Mouse (Mus musculus) right cerebral cortex, adult 2 months (tissue): ENCODE measurements around the gene Dbi.

ENCODE experiments used
- DNase-seq, 2 experiments: peaks; one replicate each; pipeline ENCODE4 v3.0.0; 2021 to 2022; ENCODE audit warnings: low spot score in 2 of 2

The Dbi gene

DNA sequence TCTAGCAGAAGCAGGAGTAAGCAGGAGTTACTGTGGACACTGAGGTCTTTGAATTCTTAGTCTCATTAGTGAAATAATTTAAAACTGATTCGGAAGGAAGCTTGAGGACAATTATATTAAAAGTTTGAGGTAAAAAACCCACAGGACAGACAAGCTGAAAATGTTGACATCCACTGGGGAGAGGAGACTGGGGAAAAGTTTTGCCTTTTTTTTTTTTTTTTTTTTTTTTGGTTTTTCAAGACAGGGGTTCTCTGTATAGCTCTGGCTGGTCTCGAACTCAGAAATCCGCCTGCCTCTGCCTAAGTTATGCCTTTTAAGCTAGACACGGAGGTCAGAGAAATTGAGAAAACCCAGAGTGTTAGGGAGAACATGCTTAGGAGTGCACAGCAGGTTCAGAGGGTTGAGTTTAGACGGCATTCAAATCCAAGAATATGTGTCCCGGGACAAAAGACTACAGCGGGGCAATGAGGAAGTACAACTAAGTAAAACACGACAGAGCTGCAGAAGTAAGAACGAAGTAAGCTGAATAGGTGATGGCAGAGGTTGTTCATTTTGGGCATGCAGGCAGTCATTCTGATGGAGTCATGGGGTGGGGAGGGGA, 1.2 kb upstream of the Dbi start:
- DNase-seq, result no peak

DNA sequence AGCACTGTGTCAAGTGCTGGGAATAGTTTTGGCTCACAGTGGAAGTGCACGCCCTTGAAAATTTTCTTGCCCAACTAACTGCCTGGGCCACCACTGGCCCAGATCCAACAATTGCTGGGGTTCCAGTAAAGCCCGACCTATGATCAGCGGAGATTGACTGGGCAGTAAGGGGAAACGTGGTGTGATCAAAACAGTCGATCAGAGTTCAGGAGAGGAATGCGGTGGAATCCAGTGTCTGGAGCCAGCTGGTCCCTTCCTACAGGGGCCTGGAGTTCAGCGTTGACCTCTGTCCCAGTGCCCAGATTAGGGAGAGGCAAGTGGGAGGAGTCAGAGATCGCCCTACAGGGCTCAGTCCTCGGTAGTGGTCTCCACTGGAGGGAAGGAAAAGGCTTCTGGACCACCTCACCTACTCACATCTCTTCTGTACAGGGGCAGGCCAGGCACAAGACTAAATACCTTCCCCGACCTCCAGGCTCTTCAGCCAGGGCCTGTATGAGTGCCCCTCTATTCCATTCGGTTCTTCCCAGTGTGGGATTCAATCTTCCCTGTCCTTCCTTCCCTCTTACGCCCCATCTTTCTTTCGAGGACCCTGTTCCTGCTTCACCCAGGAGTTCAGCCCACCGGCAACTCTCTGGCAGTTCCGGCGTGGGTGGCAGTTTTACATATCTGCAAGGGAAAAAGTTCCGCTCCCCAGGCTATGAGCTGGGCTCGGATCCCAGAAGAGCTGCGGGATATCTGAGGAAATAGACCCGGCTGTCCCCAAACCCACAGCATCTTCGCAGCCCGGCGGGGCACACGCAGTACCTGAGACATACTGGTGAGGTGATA, 523 bp downstream of the Dbi start:
- DNase-seq, result no peak

DNA sequence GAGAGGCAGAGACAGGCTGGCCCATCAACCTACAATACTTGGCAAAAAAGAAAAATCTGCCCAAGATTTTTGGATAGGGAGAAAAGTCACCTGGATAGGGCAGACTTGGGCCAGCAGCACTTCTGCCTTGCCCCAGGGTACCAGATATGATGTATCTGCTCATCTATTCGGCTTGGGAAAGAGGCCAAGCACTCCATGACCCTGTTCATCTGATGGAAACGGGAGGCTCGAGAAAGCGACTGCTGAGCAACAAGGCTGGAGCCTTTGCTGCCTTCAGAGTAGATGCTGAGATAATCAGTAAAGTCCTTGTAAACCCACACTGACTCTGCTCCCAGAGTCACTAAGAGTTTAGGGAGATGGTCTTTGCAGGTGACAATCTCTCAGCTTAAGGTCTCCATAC, 1.5 kb downstream of the Dbi start:
- DNase-seq, result no peak

DNA sequence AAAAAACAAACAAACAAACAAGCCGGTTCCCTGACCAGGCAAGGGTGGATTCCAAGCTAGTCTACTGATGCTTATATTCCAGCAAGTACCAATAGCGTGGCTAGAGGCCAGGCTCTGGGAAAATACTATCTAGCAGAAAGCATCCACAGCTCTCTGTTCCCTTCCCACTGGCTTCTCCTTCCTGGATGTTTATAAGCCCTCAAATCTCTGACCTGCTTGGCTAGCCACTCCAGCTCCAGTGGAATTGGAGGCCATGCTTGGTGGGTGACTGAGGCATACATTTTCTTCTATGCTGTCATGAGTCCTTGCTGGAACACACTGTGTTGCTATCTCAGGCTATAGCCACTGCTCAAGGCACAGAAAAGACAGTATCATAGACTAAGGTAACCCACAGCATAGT, 2.0 kb downstream of the Dbi start:
- no peak for DNase-seq

DNA sequence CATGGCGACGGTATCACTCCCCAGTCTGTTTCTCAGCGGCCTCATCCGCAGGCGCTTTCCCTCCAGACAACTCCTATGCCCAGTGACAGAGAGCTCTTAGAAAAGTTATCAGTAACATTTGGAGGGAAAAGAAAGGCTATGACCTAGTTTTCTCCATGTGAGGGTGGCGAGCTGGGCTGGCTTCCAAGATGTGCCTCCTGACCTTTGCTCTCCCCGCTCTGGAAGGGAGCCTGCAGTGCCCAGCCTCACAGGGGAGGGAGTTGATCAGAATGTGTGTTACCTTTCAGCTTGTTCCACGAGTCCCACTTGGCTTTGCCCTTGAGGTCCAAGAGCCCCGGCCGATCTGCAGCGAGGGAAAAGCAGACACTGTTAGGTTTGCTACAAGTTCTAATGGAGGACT, 4.8 kb downstream of the Dbi start:
- no peak for DNase-seq

DNA sequence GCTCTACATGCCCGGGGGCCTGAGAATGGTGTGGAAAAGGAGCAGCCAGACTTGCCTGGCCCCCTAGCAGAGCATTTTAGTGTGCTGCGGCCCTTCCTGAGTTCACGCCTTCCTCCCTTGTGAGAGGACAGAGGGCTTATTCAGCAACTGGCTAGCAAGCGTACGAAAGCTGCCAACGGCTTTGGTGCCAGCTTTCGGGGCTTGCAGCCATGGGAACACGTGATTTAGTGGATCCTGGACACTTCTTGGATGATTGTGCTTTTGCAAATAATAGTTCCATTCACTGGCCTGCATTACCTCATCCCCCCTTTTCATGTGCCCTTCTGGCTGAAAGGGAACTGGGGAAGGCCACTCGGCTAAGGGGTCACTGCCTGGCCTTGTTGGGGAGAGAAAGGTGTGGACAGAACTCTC, 5.2 kb downstream of the Dbi start:
- peak; percentile 70 to 83 for DNase-seq

DNA sequence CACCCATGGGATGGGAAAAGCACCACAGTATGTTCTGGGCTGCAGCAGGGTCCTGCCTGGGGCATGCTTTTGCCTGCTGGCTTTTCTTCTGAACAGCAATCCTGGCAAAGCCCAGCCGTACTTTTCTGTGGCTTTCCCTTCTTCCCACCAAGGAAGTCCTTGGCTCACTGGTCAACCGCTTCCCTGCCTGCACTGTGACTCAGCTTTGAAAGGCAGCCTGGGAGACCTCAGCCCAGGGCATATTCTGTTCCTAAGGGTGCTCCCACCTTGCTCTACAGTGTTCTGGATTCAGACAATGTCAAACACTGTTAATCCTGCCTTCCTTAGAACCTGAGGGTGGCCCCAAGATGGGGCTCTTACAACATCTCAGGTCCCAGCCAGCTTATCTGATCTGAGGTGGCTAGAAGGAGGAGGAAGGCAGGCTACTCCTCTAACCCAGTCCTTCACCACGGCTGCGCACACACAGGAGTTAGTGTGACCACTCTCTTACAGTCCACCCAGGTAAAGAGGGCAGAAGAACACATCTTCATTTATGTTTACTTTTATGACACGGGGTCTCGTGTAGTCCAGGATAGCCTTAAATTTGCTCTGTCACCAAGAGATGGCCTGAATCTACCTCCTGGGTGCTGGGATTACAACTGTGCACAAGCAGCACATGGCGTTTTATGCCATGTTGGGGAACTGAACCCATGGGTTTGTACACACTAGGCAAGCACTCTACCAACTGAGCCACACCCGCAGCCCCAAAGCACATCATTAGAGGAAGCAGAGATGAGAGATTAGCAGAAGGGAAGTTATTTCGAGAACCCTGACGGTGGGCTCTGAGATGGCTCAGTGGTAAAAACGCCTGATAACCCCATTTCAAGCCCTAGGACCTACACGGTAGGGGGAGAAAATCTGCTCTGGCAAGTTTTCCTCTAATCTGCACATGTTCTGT, 8.4 kb downstream of the Dbi start:
- no peak for DNase-seq

DNA sequence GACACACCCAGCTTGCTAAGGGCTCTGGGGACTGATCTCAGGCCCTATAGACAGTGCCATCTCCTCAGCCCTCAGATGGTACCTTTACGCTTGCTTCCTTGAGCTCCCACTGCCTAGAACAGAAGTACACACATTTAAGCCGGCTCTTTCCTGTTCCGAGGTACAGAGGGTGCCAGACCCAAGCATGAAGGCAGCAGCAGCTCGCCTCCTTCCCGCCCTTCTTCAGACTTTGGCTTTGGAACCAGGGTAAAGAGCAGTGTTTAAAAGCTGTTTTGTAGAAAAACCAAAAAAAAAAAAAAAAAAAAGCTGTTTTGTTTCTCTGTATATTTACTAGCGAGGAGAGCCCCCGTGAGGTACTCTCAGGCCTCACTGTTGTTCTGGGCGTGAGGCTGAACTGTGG, 9.1 kb downstream of the Dbi start:
- no peak for DNase-seq

DNA sequence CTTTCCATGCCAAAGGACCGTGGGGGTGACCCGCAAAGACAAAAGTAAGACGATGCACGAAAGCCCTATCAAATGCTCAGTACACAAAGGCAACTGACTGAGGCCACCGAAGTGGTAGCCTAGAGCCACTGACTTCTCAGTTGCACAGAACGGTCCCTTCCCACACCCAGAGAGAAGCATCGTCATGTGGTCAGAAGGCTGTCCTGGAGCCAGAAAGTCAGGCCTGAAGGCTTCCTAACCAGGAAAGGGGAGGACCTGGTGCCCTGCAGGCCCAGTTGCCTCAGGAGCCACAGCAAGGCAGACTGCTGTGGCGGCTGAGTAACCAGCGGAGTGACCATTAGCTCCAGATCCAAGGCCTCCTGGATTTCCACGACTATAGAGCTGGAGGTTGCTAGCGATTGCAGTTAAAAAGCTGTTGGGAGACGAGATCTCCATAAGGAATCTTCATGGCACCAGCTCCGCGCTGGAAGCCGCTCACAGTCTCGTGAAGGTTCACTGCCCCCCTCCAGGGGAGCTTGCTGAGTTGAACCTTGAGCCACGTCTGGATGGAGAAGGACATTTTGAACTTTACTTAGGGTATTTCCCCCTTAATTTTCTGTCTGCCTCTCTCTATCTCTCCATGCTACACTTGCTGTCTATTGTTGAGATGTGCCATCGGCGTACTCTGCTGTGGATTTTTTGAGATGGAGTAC, 11.0 kb downstream of the Dbi start:
- DNase-seq, result no peak

DNA sequence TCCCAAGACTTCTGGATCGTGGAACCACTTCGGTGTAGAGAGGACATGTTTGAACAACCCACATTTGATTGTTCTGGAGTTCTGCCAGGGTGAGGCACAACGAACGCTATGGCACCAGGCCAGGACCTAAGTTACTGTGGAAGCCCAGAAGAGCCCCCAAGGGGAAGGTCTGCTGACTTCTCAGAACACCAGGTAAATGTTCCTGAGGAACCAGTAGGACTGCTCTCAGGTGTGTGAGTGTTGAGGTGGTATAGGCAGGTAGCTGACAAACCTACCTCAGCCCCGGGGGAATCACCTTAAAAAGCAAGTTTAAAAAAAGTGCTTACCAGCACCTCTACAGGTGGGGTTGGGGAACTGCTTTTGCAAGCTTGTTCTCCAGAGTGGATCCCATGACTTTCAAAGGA, 15.3 kb downstream of the Dbi start:
- DNase-seq, result no peak

DNA sequence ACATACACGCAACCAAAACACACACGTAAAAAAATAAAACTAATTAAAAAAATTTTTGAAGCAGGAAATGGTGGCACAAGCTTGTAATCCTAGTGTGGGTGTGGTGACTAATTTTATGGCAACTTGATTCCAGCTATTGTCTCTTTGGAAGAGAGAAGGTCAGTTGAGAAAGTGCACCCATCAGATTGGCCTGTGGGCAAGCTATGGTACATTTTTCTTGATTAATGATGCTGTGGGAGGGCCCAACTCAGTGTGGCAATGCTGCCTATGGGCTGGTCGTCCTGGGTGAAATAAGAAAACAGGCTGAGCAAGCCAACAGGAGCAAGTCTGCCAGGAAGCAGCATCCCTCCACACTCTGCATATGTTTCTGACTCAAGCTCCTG, 19.7 kb downstream of the Dbi start:
- no peak for DNase-seq

DNA sequence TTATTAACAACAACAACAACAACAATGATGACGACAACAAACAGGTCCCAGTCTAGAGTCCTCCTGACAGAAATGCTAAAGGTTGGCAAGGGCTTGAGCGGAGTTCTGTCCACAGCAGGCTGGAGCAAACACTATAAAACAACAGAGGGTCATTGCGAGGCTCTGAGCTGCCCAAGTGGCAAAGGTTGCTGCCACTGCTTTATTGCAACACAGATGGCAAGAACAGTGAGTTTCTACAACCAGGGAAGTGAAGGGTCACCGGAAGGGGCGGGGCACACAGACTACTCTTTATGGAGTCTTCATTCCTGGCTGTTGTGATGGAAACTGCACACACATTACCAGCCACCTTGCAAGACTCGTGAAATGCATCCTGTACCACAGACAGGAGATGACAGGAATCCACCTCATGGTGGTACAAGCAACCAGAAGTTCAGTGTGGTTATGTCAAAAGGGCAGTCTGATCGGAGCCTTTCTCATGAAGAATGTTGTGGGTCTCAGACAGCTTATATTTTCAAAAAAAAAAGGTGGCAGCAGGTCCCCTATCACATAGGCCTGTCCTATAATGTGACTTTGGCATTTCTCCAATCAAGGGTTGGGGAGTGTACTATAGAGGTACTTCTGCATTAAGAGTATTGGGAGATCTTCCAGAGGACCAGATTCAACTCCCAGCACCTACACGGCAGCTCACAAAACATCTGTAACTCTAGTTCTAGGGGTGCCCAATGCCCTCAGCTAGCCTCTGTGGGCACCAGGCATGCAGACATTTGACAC, 20.2 kb downstream of the Dbi start:
- no peak for DNase-seq

DNA sequence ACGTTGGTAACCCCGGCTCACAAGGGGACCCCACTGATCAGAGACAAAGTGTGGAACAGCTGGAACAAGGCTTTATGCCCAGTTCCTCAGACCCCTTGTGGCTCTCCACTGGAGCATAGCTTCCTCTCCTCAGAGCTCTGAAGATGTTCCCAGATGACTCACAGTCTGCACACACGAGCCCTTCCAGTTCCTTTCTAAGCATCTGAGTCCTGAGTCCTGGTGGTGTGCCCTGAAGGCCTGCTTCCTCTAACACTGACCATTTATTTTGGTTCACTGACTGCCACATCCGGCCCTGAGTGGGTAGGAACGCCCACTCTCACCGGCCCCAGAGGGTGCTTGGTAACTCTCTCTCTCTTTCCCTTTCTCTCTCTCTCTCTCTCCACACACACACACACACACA, 21.4 kb downstream of the Dbi start:
- DNase-seq, result peak in 1 of 2 experiments; percentile 23

DNA sequence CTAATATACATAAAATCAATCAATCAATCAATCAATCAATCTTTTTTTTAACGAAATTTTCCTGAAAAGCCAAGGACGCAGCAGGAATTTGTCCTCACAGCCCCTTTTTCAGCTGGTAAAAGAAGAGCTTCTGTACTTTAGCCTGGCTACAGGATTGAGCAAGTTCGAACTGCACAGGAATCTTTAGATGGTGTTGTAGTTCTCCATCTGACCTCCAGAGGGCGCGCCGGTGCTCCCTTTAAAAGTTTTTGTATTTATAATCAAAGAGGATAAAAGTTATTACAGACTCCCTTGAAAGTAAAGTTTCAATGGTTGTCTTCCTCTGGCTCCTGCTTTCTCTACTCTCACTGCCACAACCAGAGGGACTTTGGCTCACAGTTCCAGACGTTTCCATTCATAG, 22.6 kb downstream of the Dbi start:
- DNase-seq, result peak; percentile 86 to 88

DNA sequence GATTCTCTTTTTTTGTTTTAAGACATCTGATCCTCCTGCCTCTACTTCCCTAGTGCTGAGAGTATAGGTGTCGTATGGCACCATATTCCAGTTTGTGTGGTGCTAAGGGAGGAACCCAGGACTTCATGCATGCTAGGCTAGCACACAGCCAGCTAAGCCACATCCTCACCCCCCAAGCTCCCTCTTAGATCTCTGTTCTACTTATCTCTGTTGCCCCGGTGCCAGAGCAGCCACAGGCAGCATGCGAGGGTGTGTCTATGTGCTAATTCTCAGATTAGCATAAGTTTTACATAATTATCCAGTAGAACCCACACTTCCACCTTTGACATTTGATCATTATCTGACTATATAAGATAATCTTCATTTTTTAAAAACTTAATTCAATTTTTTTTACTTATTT, 26.0 kb downstream of the Dbi start:
- DNase-seq, result no peak

DNA sequence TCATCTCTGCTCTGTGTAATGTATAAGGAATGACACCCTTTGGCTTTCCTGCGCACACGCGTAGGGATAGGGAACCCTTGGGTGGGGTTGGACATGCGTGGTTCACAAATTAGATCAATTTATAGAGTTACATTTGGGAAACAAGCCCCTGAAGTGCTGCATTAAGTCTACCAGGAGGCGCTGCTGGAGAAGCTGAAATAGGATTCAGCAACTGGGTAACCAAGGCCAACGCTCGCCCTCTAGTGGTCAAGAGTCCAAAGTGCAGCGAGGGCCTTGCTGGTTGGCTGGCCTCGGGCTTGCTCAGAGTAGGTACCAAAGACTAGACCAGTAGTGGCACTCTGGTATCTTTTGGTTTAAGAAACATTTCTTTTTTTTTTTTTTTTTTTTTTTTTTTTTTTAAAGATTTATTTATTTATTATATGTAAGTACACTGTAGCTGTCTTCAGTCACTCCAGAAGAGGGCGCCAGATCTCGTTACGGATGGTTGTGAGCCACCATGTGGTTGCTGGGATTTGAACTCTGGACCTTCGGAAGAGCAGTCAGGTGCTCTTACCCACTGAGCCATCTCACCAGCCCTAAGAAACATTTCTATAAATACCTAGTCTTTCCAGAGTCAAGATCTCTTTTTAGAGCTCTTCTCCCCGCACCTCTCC, 27.3 kb downstream of the Dbi start:
- DNase-seq, result peak; percentile 90 to 94

DNA sequence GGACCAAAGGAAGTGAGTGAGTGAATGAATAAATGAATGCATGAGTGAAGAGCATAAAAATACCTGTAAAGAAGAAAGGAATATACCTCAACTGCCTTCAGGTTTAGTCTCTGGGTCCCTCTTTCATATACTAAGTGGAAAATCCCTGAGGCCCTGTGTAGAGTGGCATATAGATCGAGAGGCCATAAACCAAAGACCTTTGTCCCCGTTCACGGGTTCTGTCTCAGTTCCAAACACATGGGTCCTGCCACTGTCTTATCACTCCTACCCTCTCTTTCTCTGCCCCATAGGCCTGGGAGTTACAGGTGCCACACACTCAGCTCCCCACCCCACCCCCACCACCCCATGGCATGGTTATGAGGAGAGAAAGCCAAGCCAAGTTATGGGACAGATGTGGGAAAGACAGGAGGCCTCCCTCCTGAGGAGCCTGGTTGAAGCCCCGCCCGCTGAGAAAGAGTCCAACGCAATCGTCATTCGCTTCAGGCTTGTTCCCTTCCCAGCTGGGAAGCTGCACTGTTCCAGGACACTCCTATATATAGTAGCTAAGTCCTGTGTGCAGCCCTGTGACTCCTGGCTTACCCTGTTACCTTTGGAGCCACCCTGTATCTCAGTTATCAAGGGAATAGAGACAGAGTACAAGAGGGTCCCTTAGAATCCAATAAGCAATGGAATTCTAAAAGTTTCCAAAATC, 29.9 kb downstream of the Dbi start:
- no peak for DNase-seq

DNA sequence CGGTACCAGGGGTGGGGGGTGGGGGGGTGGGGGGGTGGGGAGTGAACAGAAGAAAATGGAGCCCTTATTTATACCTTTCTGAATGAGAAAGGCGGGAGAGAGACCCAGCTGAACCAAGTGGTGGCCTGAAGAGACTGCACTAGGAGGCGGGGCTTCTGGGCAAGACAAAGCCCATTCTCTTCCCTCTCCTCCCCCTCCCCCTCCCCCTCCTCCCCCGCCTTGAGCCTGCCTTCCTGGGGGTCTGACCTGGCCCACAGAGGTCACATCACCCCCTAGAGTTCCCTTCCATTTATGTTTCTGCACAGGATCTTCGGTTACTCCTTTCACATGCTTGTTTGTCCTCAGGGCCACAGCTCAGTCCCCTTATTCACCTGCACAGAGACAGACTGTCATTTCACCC, 31.7 kb downstream of the Dbi start:
- no peak for DNase-seq

DNA sequence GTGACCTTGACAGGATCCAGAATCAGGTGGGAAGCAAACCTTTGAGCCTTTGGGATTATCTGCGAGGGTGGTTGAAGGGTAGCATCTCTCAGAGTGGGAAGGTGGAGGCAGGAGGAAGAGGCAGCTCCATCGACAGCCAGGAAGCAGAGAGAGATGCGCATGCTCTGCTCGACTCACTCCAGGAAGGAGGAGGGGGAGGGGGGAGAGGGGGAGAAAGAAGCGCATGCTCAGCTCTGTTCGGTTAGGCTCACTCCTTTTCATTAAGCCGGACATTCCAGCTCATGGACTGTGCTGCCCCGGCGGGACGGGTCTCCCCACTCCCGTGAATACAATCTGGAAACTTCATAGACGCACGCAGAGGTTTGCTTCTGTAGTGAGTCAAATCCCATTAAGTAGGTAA, 34.2 kb downstream of the Dbi start:
- DNase-seq, result no peak

DNA sequence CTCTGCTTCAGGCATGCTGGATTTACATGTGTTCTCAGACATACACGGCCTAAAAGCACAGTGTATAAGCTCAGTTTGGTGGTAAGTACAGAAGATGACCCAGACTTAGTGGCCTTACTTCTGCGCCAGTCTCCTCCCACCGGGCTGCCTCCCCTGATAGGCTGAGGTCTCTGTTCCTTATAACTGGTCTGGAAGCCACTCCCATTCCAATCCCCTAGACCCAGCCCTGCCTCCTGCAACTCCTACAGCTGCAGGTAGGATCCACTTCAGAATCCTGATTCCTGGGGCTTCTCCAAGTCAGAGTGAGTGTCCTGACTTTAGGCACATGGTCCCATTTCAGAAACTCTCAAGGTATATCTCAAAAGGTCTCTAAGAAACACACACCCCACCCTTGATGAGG, 35.2 kb downstream of the Dbi start:
- DNase-seq, result no peak
